Mouse (Mus musculus): Measurements from ENCODE around the gene Rbm4b. TPM values are rescaled to one million over a fixed set of nuclear protein-coding genes. Genes with fewer than 3 reads are reported as not detected.

Rbm4b gene
- polyA plus RNA-seq, 1 experiment from 2014 or later, result 188 TPM

DNA sequence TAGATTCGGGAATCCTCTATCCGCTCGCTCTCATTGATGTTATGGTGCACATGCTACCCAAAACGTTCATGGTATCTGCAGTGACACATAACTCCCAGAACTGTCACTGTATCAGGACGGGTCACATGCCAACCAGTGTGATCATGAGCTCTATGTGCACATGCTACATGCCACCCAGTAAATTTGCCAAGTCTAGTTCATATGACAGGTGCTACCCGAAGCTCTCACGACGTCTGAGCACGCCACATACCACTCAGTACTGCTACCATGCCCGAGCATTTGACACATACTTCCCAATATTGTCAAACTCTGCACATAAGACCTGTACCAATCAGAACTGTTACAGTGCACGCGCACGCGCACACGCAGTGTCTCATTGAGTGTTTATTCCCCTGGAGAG lies 36.2 kb upstream of the Rbm4b start:
- no peaks in the 10 kb centered on the region for H3K9me3 ChIP-seq (replicated peaks)
- H3K4me2 ChIP-seq, result no peak overlapping the region
- no peak for ATAC-seq
- no peak overlapping the region for H3K9ac ChIP-seq
- no peak overlapping the region for H3K4me3 ChIP-seq
- 84% methylated on average over 15 of the region's 15 CpGs for WGBS
- peaks cover 12% of the 10 kb centered on the region; the same call in 1 of the 2 replicates for H3K4me1 ChIP-seq
- H3K36me3 ChIP-seq (ENCODE audit: poor library complexity, severe bottlenecking), result peaks cover 47% of the 10 kb centered on the region
- no peak overlapping the region for H3K27ac ChIP-seq
- no peaks in the 10 kb centered on the region for H3K27me3 ChIP-seq

DNA sequence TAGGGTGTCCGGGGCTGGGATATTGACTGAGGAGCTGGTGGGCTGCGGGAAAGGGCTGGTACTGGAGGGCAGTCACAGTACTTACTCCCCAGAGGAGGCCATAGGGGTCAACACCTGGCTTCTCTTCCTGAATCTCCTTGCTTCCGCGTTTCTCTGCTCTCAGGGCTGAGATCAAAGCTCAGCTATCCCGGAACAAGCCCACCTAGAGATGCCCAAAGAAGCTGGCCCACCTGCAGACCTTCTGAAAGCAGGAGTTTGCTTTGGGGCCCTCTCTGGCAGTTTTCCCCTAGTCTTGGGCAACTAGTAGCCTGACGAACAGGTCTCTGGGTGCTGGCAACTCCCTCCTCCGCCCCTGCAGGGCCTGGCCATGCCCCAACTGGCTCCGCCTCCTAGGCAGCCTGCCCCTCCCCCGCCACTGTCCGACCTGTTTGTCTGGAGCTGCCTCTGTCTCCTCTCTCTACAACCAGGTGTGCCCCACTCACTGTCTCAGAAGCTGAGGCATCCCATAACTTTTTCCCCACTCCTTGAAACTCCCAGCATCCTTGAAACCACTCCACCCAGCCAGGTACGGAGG lies 35.5 kb upstream of the Rbm4b start:
- Histone ChIP-seq H3K27ac (no peak overlapping the region), H3K4me1 (peaks cover 12% of the 10 kb centered on the region; the same call in 1 of the 2 replicates), H3K9ac (no peak overlapping the region), H3K9me3 (replicated peaks) (no peaks in the 10 kb centered on the region), H3K36me3 (ENCODE audit: poor library complexity, severe bottlenecking) (peaks cover 53% of the 10 kb centered on the region), H3K4me3 (no peak overlapping the region), H3K27me3 (no peaks in the 10 kb centered on the region), H3K4me2 (no peak overlapping the region)
- no peak for ATAC-seq
- 28% methylated on average over 11 of the region's 11 CpGs for WGBS

DNA sequence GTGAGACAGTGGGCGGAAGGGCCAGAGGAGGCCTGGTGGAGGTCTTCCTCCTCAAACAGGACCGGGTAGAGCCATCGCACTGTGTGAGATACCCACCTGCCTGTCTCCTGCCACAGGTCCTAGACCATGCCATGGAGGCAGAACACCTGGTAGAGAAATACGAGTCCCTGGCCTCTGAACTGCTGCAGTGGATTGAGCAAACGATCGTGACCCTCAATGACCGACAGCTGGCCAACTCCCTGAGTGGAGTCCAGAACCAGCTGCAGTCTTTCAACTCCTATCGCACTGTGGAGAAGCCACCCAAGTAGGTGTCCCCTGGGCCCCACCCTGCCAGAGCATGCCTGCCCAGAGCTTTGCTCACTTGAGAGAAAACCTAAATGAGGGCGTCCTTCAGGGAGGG lies 27.1 kb upstream of the Rbm4b start:
- no peaks in the 10 kb centered on the region for H3K27me3 ChIP-seq
- H3K27ac ChIP-seq, result no peak overlapping the region
- no peak for ATAC-seq
- H3K4me2 ChIP-seq, result no peak overlapping the region
- no peak overlapping the region for H3K4me3 ChIP-seq
- no peaks in the 10 kb centered on the region for H3K9me3 ChIP-seq (replicated peaks)
- WGBS, result 95% methylated on average over 9 of the region's 9 CpGs
- H3K9ac ChIP-seq, result no peak overlapping the region
- no peaks in the 10 kb centered on the region for H3K4me1 ChIP-seq
- H3K36me3 ChIP-seq (ENCODE audit: poor library complexity, severe bottlenecking), result peaks cover 90% of the 10 kb centered on the region

GRCm38 (mm10) chr19:4733052-4733451 lies 23.2 kb upstream of the Rbm4b start:
- Histone ChIP-seq H3K27me3 (no peaks in the 10 kb centered on the region), H3K4me2 (no peak overlapping the region), H3K4me3 (no peak overlapping the region), H3K4me1 (no peaks in the 10 kb centered on the region), H3K36me3 (ENCODE audit: poor library complexity, severe bottlenecking) (peaks cover 88% of the 10 kb centered on the region), H3K9me3 (replicated peaks) (no peaks in the 10 kb centered on the region), H3K9ac (no peak overlapping the region), H3K27ac (no peak overlapping the region)
- 93% methylated on average over 3 of the region's 3 CpGs for WGBS
- no peak for ATAC-seq

DNA sequence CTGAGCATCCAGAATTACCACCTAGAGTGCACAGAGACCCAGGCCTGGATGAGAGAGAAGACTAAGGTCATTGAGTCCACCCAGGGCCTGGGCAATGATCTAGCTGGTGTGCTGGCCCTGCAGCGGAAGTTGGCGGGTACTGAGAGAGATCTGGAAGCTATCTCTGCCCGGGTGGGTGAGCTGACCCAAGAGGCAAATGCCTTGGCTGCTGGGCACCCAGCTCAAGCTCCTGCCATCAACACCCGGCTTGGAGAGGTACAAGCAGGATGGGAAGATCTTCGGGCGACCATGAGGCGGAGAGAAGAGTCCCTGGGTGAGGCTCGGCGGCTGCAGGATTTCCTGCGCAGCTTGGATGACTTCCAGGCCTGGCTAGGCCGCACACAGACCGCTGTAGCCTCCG lies 18.4 kb upstream of the Rbm4b start:
- no peaks in the 10 kb centered on the region for H3K4me1 ChIP-seq
- no peak overlapping the region for H3K4me3 ChIP-seq
- WGBS, result 89% methylated on average over 13 of the region's 13 CpGs
- no peaks in the 10 kb centered on the region for H3K27me3 ChIP-seq
- H3K27ac ChIP-seq, result no peak overlapping the region
- H3K9me3 ChIP-seq (replicated peaks), result no peaks in the 10 kb centered on the region
- no peak overlapping the region for H3K9ac ChIP-seq
- no peak for ATAC-seq
- peaks cover 91% of the 10 kb centered on the region for H3K36me3 ChIP-seq (ENCODE audit: poor library complexity, severe bottlenecking)
- H3K4me2 ChIP-seq, result no peak overlapping the region

DNA sequence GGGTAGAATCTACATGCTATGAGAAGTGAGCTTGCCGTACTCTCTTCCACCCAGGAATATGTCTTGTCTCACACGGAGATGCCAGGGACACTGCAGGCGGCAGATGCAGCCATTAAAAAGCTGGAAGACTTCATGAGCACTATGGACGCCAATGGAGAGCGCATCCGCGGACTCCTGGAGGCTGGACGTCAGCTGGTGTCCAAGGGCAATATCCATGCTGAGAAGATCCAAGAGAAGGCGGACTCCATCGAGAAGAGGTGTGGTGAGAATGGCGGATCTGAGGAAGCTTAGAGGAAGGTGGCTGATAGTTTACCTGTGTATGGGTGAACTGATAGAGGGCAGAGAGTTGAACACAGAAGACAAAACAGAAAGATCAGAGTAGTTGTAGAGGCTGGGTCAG lies 17.2 kb upstream of the Rbm4b start:
- no peak overlapping the region for H3K9ac ChIP-seq
- no peak overlapping the region for H3K4me2 ChIP-seq
- H3K9me3 ChIP-seq (replicated peaks), result no peaks in the 10 kb centered on the region
- no peak overlapping the region for H3K4me3 ChIP-seq
- no peaks in the 10 kb centered on the region for H3K4me1 ChIP-seq
- ATAC-seq, result no peak
- H3K36me3 ChIP-seq (ENCODE audit: poor library complexity, severe bottlenecking), result peaks cover 83% of the 10 kb centered on the region
- no peak overlapping the region for H3K27ac ChIP-seq
- 94% methylated on average over 11 of the region's 11 CpGs for WGBS
- H3K27me3 ChIP-seq, result no peaks in the 10 kb centered on the region

GRCm38 (mm10) chr19:4739762-4740161 lies 16.5 kb upstream of the Rbm4b start:
- Histone ChIP-seq H3K4me1 (no peaks in the 10 kb centered on the region), H3K9me3 (replicated peaks) (no peaks in the 10 kb centered on the region), H3K27me3 (no peaks in the 10 kb centered on the region), H3K4me3 (no peak overlapping the region), H3K27ac (no peak overlapping the region), H3K36me3 (ENCODE audit: poor library complexity, severe bottlenecking) (peaks cover 83% of the 10 kb centered on the region), H3K9ac (no peak overlapping the region), H3K4me2 (no peak overlapping the region)
- 94% methylated on average over 5 of the region's 5 CpGs for WGBS
- no peak for ATAC-seq

GRCm38 (mm10) chr19:4741482-4741881 lies 14.8 kb upstream of the Rbm4b start:
- Histone ChIP-seq H3K27ac (no peak overlapping the region), H3K27me3 (no peaks in the 10 kb centered on the region), H3K9me3 (replicated peaks) (no peaks in the 10 kb centered on the region), H3K4me1 (no peaks in the 10 kb centered on the region), H3K9ac (no peak overlapping the region), H3K4me2 (no peak overlapping the region), H3K4me3 (no peak overlapping the region), H3K36me3 (ENCODE audit: poor library complexity, severe bottlenecking) (peaks cover 87% of the 10 kb centered on the region)
- WGBS, result 86% methylated on average over 10 of the region's 10 CpGs
- ATAC-seq, result no peak

DNA sequence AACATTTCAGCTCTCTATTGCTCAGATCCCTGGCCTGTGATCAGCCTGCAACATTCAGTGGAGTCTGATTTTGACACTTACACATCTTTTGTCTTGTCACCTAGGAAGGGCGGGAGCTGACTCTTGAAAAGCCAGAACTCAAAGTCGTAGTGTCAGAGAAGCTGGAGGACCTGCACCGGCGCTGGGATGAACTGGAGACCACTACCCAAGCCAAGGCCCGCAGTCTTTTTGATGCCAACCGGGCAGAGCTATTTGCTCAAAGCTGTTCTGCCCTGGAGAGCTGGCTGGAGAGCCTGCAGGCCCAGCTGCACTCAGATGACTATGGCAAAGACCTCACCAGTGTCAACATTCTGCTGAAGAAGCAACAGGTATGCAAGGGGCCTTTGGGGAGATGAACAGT lies 14.1 kb upstream of the Rbm4b start:
- ATAC-seq, result no peak
- Histone ChIP-seq H3K4me3 (no peak overlapping the region), H3K36me3 (ENCODE audit: poor library complexity, severe bottlenecking) (peaks cover 87% of the 10 kb centered on the region), H3K4me1 (no peaks in the 10 kb centered on the region), H3K4me2 (no peak overlapping the region), H3K27me3 (no peaks in the 10 kb centered on the region), H3K9me3 (replicated peaks) (no peaks in the 10 kb centered on the region), H3K27ac (no peak overlapping the region), H3K9ac (no peak overlapping the region)
- WGBS, result 93% methylated on average over 6 of the region's 6 CpGs

- H3K36me3 ChIP-seq (ENCODE audit: poor library complexity, severe bottlenecking), result peaks cover 87% of the 10 kb centered on the region
- H3K9ac ChIP-seq, result no peak overlapping the region
- H3K27ac ChIP-seq, result no peak overlapping the region
- no peaks in the 10 kb centered on the region for H3K4me1 ChIP-seq
- no peak overlapping the region for H3K4me3 ChIP-seq
- H3K4me2 ChIP-seq, result no peak overlapping the region
- no peaks in the 10 kb centered on the region for H3K9me3 ChIP-seq (replicated peaks)
- H3K27me3 ChIP-seq, result no peaks in the 10 kb centered on the region
- 38% methylated on average over 5 of the region's 5 CpGs for WGBS
- ATAC-seq, result no peak
Measured at GRCm38 (mm10) chr19:4743524-4743923, 12.8 kb upstream of the Rbm4b start.

GRCm38 (mm10) chr19:4744026-4744425 lies 12.3 kb upstream of the Rbm4b start:
- H3K4me2 ChIP-seq, result no peak overlapping the region
- H3K36me3 ChIP-seq (ENCODE audit: poor library complexity, severe bottlenecking), result peaks cover 89% of the 10 kb centered on the region
- no peak for ATAC-seq
- no peaks in the 10 kb centered on the region for H3K4me1 ChIP-seq
- no peak overlapping the region for H3K4me3 ChIP-seq
- H3K27me3 ChIP-seq, result no peaks in the 10 kb centered on the region
- H3K9ac ChIP-seq, result peak overlapping the region; percentile 21; the same call in 1 of the 2 replicates
- no peak overlapping the region for H3K27ac ChIP-seq
- no peaks in the 10 kb centered on the region for H3K9me3 ChIP-seq (replicated peaks)
- WGBS, result 84% methylated on average over 14 of the region's 14 CpGs

DNA sequence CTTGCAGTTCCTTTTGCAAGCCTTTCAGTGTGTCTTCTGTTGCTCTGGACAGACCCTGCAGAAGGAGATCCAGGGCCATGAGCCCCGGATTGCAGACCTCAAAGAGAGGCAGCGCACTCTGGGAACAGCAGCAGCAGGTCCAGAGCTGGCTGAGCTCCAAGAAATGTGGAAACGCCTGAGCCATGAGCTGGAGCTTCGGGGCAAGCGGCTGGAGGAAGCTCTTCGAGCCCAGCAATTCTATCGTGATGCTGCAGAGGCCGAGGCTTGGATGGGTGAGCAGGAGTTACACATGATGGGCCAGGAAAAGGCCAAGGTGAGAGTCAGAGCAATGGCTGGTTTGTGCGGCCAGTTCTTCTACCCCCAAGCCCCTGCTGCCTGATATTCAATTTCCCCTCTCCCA lies 11.2 kb upstream of the Rbm4b start:
- ATAC-seq, result no peak
- Histone ChIP-seq H3K27me3 (no peaks in the 10 kb centered on the region), H3K9ac (no peak overlapping the region), H3K27ac (no peak overlapping the region), H3K4me2 (no peak overlapping the region), H3K4me3 (no peak overlapping the region), H3K9me3 (replicated peaks) (no peaks in the 10 kb centered on the region), H3K36me3 (ENCODE audit: poor library complexity, severe bottlenecking) (peaks cover 89% of the 10 kb centered on the region), H3K4me1 (no peaks in the 10 kb centered on the region)
- 70% methylated on average over 9 of the region's 9 CpGs for WGBS

DNA sequence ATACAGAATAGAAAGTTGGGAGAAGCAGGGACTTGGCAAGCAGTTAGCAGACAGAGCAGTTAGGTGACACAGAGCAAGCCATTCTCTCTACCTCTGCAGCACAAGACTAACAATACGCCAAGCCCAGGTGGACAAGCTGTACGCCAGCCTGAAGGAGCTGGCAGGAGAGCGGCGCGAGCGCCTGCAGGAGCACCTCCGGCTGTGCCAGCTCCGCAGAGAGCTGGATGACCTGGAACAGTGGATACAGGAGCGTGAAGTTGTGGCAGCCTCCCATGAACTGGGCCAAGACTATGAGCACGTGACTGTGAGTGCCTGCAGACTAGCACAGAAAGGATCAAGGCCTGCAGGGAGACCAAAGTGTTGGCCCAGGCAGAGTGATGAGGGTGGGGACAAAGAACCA lies 10.6 kb upstream of the Rbm4b start:
- no peak overlapping the region for H3K27ac ChIP-seq
- no peak for ATAC-seq
- 91% methylated on average over 10 of the region's 10 CpGs for WGBS
- no peak overlapping the region for H3K4me3 ChIP-seq
- H3K4me1 ChIP-seq, result no peaks in the 10 kb centered on the region
- H3K4me2 ChIP-seq, result no peak overlapping the region
- H3K9ac ChIP-seq, result no peak overlapping the region
- H3K36me3 ChIP-seq (ENCODE audit: poor library complexity, severe bottlenecking), result peaks cover 89% of the 10 kb centered on the region
- no peaks in the 10 kb centered on the region for H3K9me3 ChIP-seq (replicated peaks)
- no peaks in the 10 kb centered on the region for H3K27me3 ChIP-seq
